Mouse (Mus musculus) spleen, adult 12 weeks (tissue): Measurements from ENCODE around the gene Sugct.

ENCODE experiments used
- DNase-seq: peaks from one replicate; pipeline ENCODE4 v3.0.0; 2022; ENCODE audit warnings: low spot score

Gene Sugct

DNA sequence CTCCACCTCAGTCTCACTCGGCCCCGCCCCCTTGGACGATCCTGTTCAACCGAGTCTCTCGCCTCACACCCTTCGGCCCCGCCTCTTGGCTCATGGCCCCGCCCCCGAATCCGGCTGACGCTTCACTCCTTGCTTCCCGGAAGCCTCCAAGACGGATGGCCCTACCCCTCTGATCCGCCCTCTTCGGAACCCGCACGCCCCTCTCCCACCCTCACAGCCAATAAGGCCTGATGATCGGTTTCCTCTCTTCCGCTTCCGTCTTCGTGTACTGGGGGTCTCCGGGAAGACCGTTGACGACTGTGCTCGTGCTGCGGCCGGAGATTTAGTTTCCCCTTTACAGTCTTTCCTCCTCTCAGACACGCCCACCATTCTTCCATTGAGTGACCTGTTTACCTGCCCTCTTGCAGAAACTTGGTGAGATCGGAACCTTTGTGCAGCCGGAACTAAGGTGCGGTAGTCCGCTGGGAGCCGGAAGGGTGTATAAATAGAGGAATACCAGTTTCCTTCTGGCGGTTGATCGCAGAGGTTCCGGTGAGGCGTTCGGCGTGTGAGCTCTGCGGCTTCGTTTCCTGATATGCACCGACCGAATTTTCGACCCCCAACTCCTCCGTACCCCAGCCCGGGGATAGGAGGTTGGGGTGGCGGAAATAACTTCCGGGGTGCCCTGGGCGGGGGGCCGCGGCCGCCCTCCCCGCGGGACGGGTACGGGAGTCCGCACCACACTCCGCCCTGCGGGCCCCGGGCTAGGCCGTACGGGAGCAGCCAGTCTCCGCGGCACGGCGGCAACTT lies at the start of gene Sugct, which contains the start of gene Mplkip:
Sugct (minus strand) TSS at position 643 of the 789 bp plus-strand sequence.
Mplkip (plus strand) TSS at position 282 of the 789 bp plus-strand sequence.
- DNase-seq = peak; percentile 100

DNA sequence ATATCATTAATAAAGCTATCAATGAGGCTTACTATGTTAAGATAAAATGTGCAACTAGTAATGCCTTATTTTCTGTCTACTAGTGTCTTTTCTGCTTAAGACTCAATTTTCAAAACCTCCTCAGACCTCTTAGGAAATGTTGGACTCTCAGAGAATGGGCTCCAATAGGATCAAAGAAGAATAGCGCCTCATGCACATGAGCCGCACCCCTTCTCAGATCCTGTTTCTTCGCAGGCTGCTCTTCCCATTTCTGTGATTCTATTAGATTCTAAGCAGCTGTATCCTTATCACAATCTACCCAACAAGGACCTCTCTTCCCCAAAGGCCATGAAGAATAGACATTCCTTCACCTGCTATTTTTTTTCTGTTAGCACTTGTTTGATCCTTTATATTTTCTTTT lies 33.4 kb upstream of the Sugct start:
- DNase-seq = no peak

DNA sequence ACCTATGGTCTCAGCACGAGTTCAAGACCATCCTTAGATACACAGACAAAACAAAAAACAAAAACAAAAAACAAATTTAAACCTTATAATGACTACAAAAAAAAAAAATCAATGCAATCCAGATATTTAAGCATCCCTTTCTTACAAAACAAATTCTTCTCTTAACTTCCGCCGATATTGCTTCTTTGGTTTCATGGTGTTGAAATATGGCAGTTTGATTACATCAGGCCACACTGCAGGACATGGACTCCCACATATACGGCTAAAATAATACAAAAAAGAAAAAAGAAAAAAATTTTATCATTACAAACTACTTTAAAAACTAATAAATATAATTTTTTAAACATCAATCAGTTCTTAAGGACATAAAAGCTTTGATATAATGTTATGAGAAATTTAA lies 32.6 kb upstream of the Sugct start:
- DNase-seq = no peak

DNA sequence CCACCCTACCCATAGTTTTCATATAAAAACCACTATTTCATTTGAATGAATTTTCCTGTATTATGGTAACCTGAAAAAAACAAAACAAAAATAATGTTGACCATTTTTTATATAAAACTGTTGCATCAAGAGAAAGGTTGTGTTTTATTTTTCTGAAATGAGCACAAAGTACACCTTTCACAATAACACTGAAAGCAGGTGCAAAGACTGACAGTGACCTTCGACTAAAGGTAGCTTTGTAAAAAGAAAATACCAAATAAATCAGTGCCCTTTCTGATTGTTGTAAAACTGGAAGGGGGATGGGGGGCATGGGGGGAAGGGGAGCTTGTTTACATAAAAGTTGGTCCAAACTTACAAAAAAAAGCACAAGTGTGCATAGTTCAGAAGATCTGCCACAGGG lies 22.0 kb upstream of the Sugct start:
- DNase-seq = no peak

DNA sequence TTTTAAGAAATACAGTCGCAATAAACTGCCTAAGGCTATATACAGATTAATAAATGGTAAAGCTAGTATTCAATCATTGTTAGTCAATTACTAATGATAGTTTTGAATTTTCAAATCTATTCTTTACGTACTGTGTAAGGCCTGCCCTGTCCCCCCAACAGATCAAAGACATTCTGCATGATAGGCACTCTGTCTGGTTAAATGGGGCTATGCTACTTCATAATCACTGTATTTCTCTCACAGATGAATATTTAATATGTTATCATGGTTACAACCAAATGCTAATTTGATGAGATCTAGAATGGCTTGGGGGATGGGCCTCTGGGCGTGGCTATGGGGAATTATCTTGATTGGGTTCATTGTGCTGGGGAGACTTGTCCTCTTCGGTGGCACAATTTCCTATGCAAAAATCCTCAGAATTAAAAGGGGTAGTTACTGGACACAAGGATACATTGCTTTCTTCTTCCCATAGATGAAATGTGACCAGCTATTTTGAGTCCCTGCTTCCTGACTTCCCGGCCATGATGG lies 13.5 kb upstream of the Sugct start:
- no peak for DNase-seq

DNA sequence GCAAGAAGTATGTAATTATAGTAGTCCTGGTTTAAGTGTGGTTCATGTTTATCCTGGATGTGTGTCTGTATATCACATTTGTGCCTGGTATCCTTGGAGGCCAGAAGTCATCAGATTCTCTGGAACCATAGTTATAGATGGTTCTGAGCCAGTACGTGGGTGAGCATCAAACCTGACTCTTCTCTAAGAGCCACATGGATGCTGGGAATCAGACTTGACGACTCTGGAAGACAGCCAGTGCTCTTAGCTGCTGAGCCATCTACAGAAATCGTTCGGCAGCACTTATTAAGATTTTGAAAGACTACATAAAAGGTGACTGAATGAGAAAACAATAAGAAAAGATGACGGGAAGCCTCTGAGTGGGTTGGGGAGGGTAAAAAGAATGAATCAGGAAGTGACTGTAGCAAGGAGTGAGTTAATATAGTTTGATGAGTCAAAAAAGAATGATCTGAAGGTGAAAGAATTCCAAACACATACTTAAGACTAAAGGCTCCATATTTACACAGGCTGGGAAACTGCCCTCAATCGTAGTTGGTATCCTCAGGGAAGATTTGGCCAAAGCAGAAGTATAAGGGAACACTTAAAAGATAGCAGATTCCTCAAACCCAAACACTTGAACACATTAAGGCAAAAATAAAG lies 10.0 kb upstream of the Sugct start:
- no peak for DNase-seq

DNA sequence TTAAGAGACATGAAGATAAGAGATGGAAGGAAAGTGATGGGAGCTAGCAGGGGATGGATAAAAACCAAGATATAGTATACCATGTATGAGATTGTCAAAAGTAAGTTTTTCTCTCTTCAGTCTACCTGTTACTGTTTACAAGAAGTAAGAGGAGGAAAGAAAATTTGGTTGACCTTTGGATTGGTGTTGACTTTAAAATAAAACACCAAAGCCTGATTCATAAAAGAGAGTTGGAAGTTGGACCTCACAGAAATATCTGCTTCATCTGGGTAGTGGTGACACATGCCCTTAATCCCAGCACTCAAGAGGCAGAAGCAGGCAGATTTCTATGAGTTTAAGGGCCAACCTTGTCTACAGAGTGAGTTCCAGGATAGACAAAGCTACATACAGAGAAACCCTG lies 7.0 kb upstream of the Sugct start:
- no peak for DNase-seq

DNA sequence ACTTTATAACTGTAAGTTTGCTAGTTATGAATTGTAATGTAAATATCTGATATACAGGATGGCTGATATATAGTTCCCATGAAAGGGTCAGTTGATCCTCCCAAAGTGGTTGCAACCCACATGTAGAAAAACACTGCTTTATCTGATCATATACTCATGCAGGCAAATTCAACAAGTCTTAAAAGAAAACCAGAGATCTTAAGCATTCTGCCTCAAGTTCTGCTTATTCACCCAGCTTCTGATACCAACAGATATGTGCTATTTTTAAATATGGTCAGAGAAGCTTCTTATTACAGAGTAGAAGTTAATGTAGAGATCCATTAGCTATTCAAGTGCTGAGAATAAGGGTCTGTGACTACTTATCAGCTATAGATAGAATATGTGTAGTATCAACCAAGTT lies 6.0 kb upstream of the Sugct start:
- DNase-seq = no peak

DNA sequence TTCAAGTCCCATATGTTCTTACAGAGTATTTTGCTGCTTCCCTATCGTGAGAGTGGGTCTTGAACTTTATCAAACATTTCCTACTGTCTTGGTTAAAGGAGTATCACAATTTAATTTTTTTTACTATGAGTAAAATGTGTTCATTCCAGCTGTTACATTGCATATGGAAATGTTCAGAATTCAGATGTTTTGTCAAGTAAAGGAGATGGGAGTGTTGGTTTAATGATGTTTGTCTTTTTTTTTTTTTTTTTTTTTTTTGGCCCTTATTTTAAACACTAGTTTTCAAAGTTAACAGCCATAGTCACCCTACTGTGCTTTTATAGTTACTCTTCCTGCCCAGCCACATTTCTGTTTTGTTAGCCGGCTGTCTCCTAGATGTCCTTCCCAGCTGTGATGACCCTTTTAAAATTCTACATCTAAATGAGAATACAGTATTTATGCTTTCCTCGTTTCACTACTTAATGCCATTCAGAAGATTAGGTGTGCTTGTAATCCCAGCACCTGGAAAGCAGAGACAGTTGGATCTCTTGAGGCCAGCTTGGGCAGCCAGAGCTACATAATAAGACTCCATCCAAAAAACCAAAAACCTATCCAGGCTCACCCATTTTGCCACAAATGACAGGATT lies 4.8 kb upstream of the Sugct start:
- no peak for DNase-seq

DNA sequence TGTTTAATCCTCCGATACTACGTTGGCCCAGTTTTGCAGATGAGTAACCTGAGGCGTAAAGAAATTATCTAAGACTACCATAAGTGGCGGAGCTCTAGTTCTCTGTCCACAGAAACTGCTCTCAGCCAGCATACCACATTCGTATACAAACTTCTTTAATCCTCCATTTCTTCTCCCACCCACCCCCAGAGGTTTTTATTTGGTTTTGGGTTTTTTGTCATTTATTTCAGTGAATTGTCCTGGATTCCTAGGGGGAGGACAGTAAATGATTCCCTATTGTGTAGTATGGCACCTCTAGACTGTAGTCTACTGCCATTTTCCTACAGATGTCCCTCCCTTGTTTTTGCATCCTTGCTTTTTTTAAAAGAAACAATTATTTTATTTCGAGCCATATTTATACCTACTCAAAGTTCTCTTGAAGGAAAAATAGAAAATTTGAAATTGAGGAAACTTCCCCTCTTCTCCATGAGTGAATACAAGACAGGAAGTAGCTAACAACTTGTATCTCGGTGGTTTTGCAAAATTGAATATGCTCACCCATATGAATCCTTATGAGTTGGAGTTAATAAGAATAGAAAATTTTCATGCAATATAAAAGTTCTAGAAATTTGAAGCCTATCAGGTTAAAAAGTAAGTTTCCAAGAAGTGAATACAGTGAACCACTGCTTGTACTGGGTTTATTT lies 686 bp upstream of the Sugct start:
- DNase-seq = no peak

DNA sequence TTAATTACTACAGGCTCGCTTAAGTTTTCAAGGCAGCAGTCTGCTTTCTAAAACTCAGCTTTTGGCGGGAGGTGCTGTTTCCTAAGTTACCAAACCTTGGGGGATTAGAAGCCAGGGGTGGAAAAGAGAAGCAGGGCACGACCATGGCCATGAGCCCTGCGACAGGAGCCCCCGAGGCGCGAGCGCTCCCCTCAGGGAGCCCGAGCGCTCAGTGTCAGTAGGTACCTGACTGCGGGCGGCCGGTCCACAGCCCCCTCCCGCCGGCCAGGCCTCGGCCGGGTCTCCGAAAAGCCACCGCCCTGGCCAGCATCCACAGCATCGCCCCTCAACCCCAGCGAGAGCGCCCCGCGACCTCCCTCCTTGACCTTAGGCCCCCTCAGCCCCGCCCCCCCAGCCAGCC lies 939 bp downstream of the Sugct start:
- no peak for DNase-seq

DNA sequence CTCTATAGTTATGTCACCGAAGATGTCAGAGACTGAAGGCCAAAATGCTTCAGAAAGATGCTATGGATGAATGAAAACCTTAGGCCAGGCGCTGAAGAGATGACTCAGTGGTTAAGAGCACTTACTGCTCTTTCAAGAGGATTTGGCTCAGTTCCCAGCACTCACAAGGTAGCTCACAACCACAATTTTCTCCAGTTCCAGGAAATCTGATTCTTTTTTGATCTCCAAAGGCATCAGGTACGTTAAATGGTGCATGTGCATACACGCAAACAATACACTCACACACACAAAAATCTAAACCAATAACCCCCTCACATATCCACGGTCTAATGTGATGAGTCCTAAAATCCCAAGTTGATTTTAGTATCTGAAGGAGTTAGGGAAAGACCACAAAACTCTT lies 1.5 kb downstream of the Sugct start:
- DNase-seq = no peak

DNA sequence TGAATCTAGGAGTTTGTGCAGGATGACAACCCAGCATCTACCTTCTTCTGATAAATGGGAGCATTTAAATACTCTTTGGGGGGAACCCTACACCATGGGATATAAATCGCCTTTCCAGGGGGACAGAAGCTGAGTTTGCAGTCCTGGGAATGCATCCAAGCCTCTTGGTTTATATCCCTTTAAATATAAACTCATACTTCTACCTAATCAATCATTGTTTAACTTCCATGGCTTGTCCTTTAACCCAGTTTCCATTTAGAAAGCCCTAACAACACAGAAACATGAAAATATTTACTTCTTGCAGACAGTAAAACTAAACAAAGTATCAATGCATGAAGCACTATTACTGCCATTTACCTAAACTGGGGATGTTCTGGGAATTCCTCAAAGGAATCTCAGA lies 3.9 kb downstream of the Sugct start:
- DNase-seq = no peak

DNA sequence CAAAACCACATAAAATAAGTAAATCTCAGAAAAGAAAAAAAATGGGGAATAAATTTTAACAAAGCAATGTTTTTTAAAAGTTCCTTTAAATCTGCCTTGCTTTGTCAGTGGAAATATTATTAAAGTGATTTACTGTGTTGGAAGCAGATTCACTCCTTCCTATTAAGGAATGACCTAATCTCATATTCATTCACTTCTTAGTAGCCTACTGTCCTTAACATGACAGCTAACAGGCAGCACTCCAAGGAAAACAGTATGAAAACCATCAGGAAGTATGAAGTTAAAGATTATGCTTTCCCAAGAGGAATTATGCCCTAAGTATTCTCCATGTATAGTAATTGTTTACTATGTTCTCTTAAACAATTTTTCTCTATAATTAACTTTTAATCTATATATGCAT lies 4.7 kb downstream of the Sugct start:
- DNase-seq = no peak

DNA sequence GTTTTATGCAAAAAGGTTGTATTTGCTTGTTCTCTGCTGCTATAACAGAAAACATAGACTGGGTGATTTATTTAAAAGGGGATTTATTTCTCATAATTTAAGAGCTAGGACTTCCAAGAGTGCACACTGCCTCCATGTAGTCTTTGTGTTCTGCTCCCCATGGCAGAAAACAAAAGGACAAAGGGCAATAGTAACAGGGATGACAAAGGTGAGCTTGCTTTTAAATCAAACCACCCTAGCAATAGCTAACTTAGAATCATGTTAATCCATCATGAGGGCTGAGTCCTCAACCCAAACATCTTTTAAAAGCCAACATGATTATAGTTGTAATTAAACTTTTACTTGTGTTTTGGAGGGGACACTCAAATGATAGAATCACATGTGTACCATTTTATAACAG lies 5.9 kb downstream of the Sugct start:
- no peak for DNase-seq

DNA sequence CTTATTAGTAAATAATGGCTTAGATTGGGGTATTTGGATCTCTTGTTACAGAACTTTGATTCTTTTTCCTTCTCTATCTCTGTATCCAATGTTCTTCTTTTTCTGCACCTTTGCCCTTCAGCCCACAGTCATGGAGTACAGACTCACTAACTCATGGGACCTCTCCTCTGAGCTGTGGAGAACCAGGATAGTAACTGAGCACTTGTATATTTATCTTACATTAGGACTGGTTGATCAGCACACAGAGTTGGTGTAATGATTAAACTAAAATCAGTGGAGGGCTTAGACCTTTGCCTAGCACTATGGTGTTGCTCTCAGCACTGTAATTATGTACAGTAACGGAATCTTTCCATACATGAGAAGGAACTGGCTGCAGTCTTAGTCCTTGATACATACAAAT lies 24.2 kb downstream of the Sugct start:
- DNase-seq = no peak

DNA sequence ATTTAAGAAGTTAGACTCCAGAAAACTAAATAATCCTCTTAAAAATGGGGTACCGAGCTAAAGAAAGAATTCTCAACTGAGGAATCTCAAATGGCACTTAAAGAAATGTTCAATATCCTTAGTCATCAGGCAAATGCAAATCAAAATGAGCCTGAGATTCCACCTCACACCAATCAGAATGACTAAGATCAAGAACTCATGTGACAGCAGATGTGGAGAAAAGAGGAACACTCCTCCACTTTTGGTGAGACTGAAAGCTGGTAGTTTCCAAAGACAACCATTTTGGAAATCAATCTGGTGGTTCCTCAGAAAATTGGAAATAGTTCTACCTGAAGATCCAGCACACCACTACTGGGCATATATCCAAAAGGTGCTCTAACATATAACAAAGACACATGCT lies 28.0 kb downstream of the Sugct start:
- no peak for DNase-seq

DNA sequence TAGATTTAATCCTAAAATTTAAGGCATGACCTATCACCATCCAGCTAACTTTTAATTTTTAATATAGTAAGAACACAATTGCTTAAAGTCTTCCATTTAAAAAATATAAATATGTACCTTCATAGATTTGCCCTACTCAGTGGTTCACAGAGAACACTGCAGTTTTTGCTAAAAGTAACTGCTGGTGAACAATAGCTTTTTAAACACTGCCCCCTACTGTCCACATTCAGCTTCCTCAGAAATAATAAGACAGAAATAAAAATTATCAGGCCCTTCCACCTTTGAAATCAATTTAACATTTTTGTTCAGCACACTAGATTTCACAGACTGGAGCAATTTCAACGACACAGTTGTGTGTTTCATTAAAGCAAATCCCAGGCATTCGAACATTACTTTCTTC lies 53.1 kb downstream of the Sugct start:
- no peak for DNase-seq

DNA sequence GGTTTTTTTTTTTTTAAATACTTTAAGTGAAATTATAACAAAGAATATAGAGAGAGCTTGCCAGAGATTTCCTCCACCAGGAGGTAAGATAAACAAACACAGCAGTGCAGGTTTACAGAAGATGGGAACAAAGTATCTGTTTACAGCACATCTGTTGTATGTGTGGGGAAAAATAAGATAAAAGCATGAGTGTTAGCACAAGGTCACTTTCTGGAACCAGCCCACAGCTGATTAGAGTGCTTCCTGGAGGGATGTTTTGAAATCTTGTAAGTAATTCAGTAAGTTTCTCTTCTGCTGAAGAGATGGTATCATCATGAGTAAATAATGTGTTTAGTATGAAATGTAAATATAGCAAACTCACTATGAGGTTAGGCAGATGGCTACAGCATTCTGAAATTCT lies 57.3 kb downstream of the Sugct start:
- no peak for DNase-seq

DNA sequence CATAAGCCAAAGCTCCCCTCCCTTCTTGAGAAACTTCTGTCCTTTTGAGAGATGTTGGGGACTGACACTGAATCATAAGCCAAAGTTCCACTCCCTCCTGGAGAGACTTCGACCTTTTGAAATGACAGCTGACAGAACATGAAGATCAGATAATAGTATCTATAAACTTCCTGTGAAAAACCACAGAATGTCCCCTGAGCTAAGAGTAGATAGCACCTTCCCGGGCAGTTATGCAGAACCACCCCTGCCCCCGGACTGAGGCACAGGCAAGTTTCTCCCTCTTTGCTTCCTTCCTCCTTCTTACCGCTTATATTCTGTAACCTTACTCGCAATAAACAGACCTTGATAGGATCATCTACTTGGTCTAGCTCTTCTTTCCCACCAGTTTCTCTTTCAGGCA lies 68.2 kb downstream of the Sugct start:
- DNase-seq = no peak

DNA sequence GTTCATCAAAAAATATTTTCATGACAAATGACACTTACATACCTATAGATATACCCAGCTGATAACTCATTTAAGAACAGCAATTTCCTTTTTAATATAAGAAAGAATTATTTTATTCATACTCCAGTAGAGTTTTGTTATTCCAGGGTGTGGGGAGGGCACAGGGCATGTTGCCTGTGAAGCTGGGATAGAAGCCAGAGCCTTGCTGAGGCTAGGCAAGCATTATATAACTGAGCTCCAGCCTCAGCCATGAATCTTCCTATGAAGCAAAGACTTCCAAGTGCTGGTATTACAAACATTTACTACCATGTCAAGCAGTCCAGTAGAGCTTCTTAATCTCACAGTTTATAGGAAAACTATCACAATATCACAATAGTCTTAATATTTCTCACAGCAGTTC lies 70.4 kb downstream of the Sugct start:
- no peak for DNase-seq

DNA sequence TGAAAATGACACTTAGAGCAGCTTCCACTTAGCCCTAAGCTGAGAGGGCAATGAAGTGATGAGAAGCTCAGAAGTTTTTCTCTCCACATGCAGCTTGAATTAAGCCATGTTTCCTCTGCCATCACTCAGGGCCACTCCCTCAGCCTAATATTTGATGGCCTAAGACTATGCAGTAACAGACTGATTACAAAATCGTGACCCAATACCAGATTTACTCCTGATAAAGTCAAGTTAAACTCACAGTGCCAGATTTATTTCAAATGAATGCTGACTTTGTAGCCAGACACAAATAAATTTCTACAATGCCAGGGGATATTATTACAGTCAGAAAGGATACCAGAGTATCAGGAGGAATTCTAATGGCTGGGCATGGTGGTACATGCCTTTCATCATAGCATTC lies 89.1 kb downstream of the Sugct start:
- no peak for DNase-seq

DNA sequence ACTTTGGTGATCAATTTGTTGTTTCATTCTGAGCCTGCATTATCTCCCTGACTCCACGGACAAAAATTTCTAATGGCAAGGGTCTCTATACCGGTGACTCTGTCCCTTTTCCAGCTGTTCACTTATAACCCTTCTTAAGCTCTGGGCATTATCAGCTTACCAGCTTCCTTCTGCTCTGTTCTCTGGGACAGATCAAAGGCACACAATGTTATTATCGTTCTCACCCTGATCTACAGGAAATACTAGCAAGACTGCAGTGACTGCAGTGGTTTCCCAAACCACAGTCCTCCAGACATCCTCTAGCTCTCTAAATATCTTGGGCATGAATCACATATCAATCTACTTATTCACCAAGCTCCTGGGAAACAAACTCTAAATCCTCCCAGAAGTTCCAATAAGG lies 90.7 kb downstream of the Sugct start:
- DNase-seq = no peak
